In the genomic region with DNA sequence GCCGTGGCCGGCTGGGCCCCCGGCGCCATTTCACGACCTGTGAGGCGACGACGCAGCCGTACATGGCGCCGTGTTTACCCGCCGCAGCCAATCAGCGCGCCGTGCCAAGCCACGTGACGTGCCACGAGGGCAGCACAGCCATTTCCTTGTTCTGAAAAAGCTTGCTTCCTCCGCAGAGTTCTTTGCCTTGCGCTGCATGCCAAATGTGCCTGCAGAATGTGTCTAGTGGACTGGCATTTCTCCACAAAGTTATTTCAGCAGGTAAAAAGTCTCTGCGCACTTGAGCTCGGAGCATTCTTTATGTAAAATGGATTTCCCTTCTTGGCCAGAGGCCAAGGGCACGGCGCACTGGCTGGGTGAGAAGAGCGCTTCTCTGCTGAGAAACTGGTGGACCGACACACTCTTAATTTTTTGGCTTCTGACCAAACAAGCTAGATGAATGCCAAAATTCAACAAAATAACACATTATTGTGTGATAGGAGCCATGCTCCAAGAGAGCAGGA, we compare ENCODE assay signal across 8 mouse cellular contexts.
DNase-seq lines count a peak whose midpoint lies in the region; ATAC-seq lines count a peak whose summit lies in the region.

No protein-coding gene starts in this region.

- 49% methylated on average over 27 of the region's 27 CpGs for WGBS in intestine, embryonic 14.5 days

- peak overlapping the region; percentile 15 for H3K4me3 ChIP-seq in intestine, embryonic 14.5 days (ENCODE audit: low read depth, low read length)

- peak overlapping the region; percentile 51 for H3K4me2 ChIP-seq in intestine, embryonic 14.5 days (ENCODE audit: low read length)

- DNase-seq in adrenal gland, adult 8-10 months = peak; percentile 91
- DNase-seq in cerebellum, postnatal 10 days = peak; percentile 99 to 100
- DNase-seq in gastrocnemius, adult 8-10 months (ENCODE audit: low spot score in 2 of 2) = peak; percentile 94 to 98
- peak; percentile 74 for DNase-seq in intestine, embryonic 14.5 days (ENCODE audit: low spot score)
- peak; percentile 97 to 98 for DNase-seq in left cerebral cortex, adult 18-20 months (ENCODE audit: low spot score in 2 of 2)
- peak; percentile 97 for DNase-seq in lung, postnatal 25 days (ENCODE audit: low spot score)
- peak; percentile 31 to 41 for DNase-seq in spleen, adult 18-20 months
- DNase-seq in B cell, adult 2 months = no peak

- no peaks in the 10 kb centered on the region for H3K9me3 ChIP-seq in intestine, embryonic 14.5 days (ENCODE audit: control insufficient read depth, low read length)

- peaks cover 28% of the 10 kb centered on the region for H3K4me1 ChIP-seq in intestine, embryonic 14.5 days (replicated peaks; ENCODE audit: control insufficient read depth, insufficient read depth, low read length)

- peak; percentile 86 for ATAC-seq in intestine, embryonic 14.5 days (replicated peaks; ENCODE audit: low FRiP score, low TSS enrichment, low read depth)

- peak overlapping the region; percentile 89 for H3K27ac ChIP-seq in intestine, embryonic 14.5 days (ENCODE audit: low read depth)

- H3K9ac ChIP-seq in intestine, embryonic 14.5 days (ENCODE audit: low read length) = peak overlapping the region; percentile 20; the same call in 1 of the 2 replicates

- no peaks in the 10 kb centered on the region for H3K27me3 ChIP-seq in intestine, embryonic 14.5 days (replicated peaks; ENCODE audit: control insufficient read depth, insufficient read depth, low read length)

- no peaks in the 10 kb centered on the region for H3K36me3 ChIP-seq in intestine, embryonic 14.5 days (ENCODE audit: control insufficient read depth, insufficient read depth, low read length)

Comparison
In these comparisons a context has a peak if more than half of its experiments do, and no peak if none do; other contexts are left out.
1. DNase-seq: peak in adrenal gland, adult 8-10 months (single experiment), cerebellum, postnatal 10 days (2 of 2), gastrocnemius, adult 8-10 months (2 of 2), intestine, embryonic 14.5 days (single experiment), left cerebral cortex, adult 18-20 months (2 of 2), lung, postnatal 25 days (single experiment) and spleen, adult 18-20 months (2 of 2); none in B cell, adult 2 months (0 of 2).